Mouse (Mus musculus) liver, postnatal 0 days (tissue): Measurements from ENCODE around the gene Cav2. TPM values are rescaled to one million over a fixed set of nuclear protein-coding genes. Genes with fewer than 3 reads are reported as not detected.

Experiments used
- ATAC-seq: fragments of 200-750 bp; cut with Nextera tagmentation; 2 replicates; pipeline ENCODE4 v1.8.0; 2017; ENCODE audit warnings: mild to moderate bottlenecking, moderate library complexity
- DNase-seq: peaks from one replicate; pipeline ENCODE4 v3.0.0-alpha.2; 2016
- H3K27ac ChIP-seq: fragments of 300-500 bp; sonication (generic); 2 replicates; pipeline ENCODE4 v1.5.1; 2014; ENCODE audit warnings: antibody characterized with exemption, moderate library complexity, mild to moderate bottlenecking, low read depth
- H3K27me3 ChIP-seq: fragments of 300-500 bp; sonication (generic); 2 replicates; pipeline ENCODE4 v1.6.1; 2014; ENCODE audit warnings: low read length, control low read depth, mixed read lengths; ENCODE audit not compliant: insufficient read depth
- H3K36me3 ChIP-seq: fragments of 300-500 bp; sonication (generic); replicated peaks from 2 replicates; pipeline ENCODE4 v1.6.1; 2014; ENCODE audit warnings: mild to moderate bottlenecking, control low read depth, low read length, moderate library complexity, mixed read lengths; ENCODE audit not compliant: insufficient read depth
- H3K4me1 ChIP-seq: fragments of 300-500 bp; sonication (generic); 2 replicates; pipeline ENCODE4 v1.6.1; 2014; ENCODE audit warnings: antibody characterized with exemption, mild to moderate bottlenecking, control low read depth; ENCODE audit not compliant: insufficient read depth
- H3K4me2 ChIP-seq: fragments of 300-500 bp; sonication (generic); 2 replicates; pipeline ENCODE4 v1.6.1; 2014; ENCODE audit warnings: low read depth, mild to moderate bottlenecking, low read length, moderate library complexity, mixed read lengths
- H3K4me3 ChIP-seq: fragments of 300-500 bp; sonication (generic); 2 replicates; pipeline ENCODE4 v1.5.1; 2014; ENCODE audit warnings: low read depth, low read length
- H3K9ac ChIP-seq: fragments of 300-500 bp; sonication (generic); replicated peaks from 2 replicates; pipeline ENCODE4 v1.6.1; 2014; ENCODE audit warnings: mild to moderate bottlenecking, moderate library complexity
- H3K9me3 ChIP-seq: fragments of 300-500 bp; sonication (generic); 2 replicates; pipeline ENCODE4 v1.6.1; 2016; ENCODE audit warnings: mild to moderate bottlenecking, control low read depth, low read length, mixed read lengths
- CTCF ChIP-seq: sonication (generic); IDR thresholded peaks from 2 replicates; pipeline ENCODE4 v1.5.1; 2016; ENCODE audit warnings: antibody characterized with exemption, low read depth
- EP300 ChIP-seq: IDR thresholded peaks from 2 replicates; pipeline ENCODE4 v1.6.1; 2016; ENCODE audit warnings: antibody characterized with exemption, low read depth, mild to moderate bottlenecking
- WGBS: fragments of 180-500 bp; shearing (Covaris S2); extraction: QIAGEN DNeasy Blood & Tissue Kit; methylation state at CpG from one replicate; pipeline ENCODE4 v1.1.7; 2014; ENCODE audit not compliant: insufficient replicate concordance; 5-methylcytosine and 5-hydroxymethylcytosine counted together
- polyA plus RNA-seq: library from polyadenylated mRNA; unstranded; fragments of >200 nt; fragmentation: Nextera tagmentation; extraction: Ambion mirVana; gene quantifications from 2 replicates; pipeline ENCODE4 v1.2.1, GENCODE M21; 2015

The Cav2 gene
- polyA plus RNA-seq, 1 experiment from 2014 or later: 4.7 TPM

- TF ChIP-seq CTCF: no peak
- no peak for TF ChIP-seq EP300
- no peak overlapping the region for H3K4me2 ChIP-seq
- H3K27me3 ChIP-seq: no peaks in the 10 kb centered on the region
- ATAC-seq: peak; percentile 59
- 0 out of 2 replicates have a peak, but pooled peaks cover 4% of the 10 kb centered on the region for H3K4me1 ChIP-seq
- H3K9ac ChIP-seq: no peak overlapping the region
- H3K36me3 ChIP-seq: no peaks in the 10 kb centered on the region
- no peak for DNase-seq
- WGBS: 55% methylated on average over 1 of the region's 1 CpGs
- H3K4me3 ChIP-seq: no peak overlapping the region
- no peak overlapping the region for H3K27ac ChIP-seq
- H3K9me3 ChIP-seq: no peaks in the 10 kb centered on the region
These were observed 29.0 kb upstream of the Cav2 start for GRCm38 (mm10) chr6:17251958-17252357.

GRCm38 (mm10) chr6:17258142-17258541 lies 22.8 kb upstream of the Cav2 start:
- no peaks in the 10 kb centered on the region for H3K9me3 ChIP-seq
- no peak overlapping the region for H3K27ac ChIP-seq
- H3K36me3 ChIP-seq: no peaks in the 10 kb centered on the region
- no peaks in the 10 kb centered on the region for H3K27me3 ChIP-seq
- no peak overlapping the region for H3K9ac ChIP-seq
- no peak for DNase-seq
- no peak for TF ChIP-seq EP300
- no peak for TF ChIP-seq CTCF
- no peak overlapping the region for H3K4me3 ChIP-seq
- ATAC-seq: no peak
- no peak overlapping the region for H3K4me2 ChIP-seq
- no peaks in the 10 kb centered on the region for H3K4me1 ChIP-seq
- WGBS: 83% methylated on average over 1 of the region's 1 CpGs

- Histone ChIP-seq H3K9ac (no peak overlapping the region), H3K9me3 (no peaks in the 10 kb centered on the region), H3K4me2 (no peak overlapping the region), H3K4me1 (no peaks in the 10 kb centered on the region), H3K36me3 (no peaks in the 10 kb centered on the region), H3K27me3 (no peaks in the 10 kb centered on the region), H3K4me3 (no peak overlapping the region), H3K27ac (no peak overlapping the region)
- 59% methylated on average over 1 of the region's 1 CpGs for WGBS
- TF ChIP-seq EP300: no peak
- TF ChIP-seq CTCF: no peak
- ATAC-seq (no peak), DNase-seq (no peak)
These were observed 22.1 kb upstream of the Cav2 start for GRCm38 (mm10) chr6:17258911-17259310.

DNA sequence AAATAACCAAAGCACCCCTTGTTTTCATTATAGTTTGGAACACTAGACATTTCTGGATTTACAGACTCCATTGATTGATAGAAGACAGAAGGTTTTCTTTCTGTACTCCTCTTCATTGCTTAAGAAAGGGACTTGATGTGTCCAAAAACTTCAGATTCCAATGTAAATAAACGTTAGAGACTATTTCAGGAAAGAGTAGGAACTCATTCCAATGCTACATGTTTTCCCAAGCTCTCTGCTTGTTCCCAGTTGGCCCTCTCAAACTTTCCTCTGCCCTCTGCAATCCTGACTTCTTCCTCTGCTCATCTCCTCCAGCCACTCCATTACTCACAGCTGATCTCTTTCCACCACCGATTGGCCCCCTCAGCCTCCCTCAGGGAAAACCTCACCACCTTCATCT lies 18.2 kb upstream of the Cav2 start:
- H3K4me3 ChIP-seq: no peak overlapping the region
- TF ChIP-seq EP300 (no peak), CTCF (no peak)
- no peaks in the 10 kb centered on the region for H3K4me1 ChIP-seq
- H3K27me3 ChIP-seq: no peaks in the 10 kb centered on the region
- no peak overlapping the region for H3K27ac ChIP-seq
- no peak overlapping the region for H3K4me2 ChIP-seq
- H3K9ac ChIP-seq: no peak overlapping the region
- H3K36me3 ChIP-seq: no peaks in the 10 kb centered on the region
- no peaks in the 10 kb centered on the region for H3K9me3 ChIP-seq
- WGBS: 57% methylated on average over 2 of the region's 2 CpGs
- ATAC-seq (no peak), DNase-seq (no peak)

DNA sequence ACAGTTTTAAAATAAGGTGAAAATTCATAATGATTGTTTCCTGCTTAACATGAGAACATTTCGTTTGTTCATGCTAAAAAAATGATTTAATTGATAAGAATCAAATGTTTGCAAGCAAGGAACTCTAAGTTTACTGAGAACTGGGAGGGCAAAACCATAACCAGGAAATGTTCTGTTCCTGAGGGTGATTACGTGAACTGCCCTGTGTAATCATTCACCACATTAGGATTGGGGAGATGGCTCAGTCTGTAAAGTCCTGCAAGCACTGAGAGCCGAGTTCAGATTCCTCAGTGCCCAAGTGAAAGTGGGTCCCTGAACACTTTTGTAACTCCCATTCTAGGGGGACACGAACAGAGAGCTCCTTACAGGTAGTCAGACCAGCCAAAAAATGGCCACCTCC lies 15.9 kb upstream of the Cav2 start:
- Histone ChIP-seq H3K9me3 (no peaks in the 10 kb centered on the region), H3K4me3 (no peak overlapping the region), H3K36me3 (no peaks in the 10 kb centered on the region), H3K4me1 (no peaks in the 10 kb centered on the region), H3K27me3 (no peaks in the 10 kb centered on the region), H3K9ac (no peak overlapping the region), H3K27ac (no peak overlapping the region), H3K4me2 (no peak overlapping the region)
- WGBS: 45% methylated on average over 4 of the region's 4 CpGs
- TF ChIP-seq EP300 (no peak), CTCF (no peak)
- no peak for ATAC-seq
- DNase-seq: no peak

- Histone ChIP-seq H3K4me1 (no peaks in the 10 kb centered on the region), H3K4me3 (no peak overlapping the region), H3K27me3 (no peaks in the 10 kb centered on the region), H3K36me3 (no peaks in the 10 kb centered on the region), H3K4me2 (no peak overlapping the region), H3K9ac (no peak overlapping the region), H3K9me3 (no peaks in the 10 kb centered on the region), H3K27ac (no peak overlapping the region)
- WGBS: 67% methylated on average over 3 of the region's 3 CpGs
- ATAC-seq (no peak), DNase-seq (no peak)
- TF ChIP-seq EP300 (no peak), CTCF (no peak)
These were observed 14.5 kb upstream of the Cav2 start for GRCm38 (mm10) chr6:17266466-17266865.

DNA sequence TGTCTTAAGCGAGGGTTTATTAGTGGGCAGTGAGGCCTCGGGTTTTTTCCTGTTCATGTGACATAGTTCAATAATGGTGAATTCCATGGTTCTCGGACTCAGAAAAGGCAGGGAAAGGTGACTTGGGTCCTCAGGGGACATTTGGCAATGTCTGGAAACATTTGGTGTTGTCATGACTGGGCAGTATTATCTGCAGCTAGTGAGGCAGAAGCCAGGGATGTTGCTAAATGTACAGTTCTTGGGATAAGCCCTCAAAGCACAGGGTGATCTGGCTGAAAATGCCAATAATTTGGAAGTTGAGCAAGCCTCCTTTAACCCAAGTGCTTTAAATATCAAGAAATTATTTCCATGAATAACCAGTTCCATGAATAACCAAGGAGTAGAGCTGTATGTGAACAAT lies 2.6 kb upstream of the Cav2 start:
- TF ChIP-seq EP300 (no peak), CTCF (no peak)
- H3K36me3 ChIP-seq: no peaks in the 10 kb centered on the region
- ATAC-seq (no peak), DNase-seq (no peak)
- H3K9me3 ChIP-seq: no peaks in the 10 kb centered on the region
- no peak overlapping the region for H3K9ac ChIP-seq
- WGBS: 77% methylated on average over 3 of the region's 3 CpGs
- H3K4me3 ChIP-seq: no peak overlapping the region
- no peak overlapping the region for H3K4me2 ChIP-seq
- H3K27ac ChIP-seq: no peak overlapping the region
- peaks cover 10% of the 10 kb centered on the region; the same call in 1 of the 2 replicates for H3K4me1 ChIP-seq
- no peaks in the 10 kb centered on the region for H3K27me3 ChIP-seq
